Mouse (Mus musculus) heart, postnatal 0 days (tissue): ENCODE measurements at regions not wholly inside any gene's neighbourhood (a gene's known extent, or its start where the extent isn't known, plus 50 kb on each side); places are given as distances from the start of the nearest gene placed in this dataset.

Source experiments
- ATAC-seq: fragments of 200-750 bp; cut with Nextera tagmentation; 2 replicates; pipeline ENCODE4 v1.8.0; 2017; ENCODE audit warnings: low read depth, moderate number of reproducible peaks, moderate library complexity; ENCODE audit not compliant: insufficient read depth
- DNase-seq: peaks from one replicate; pipeline ENCODE4 v3.0.0-alpha.2; 2016; ENCODE audit warnings: low spot score
- H3K27ac ChIP-seq: fragments of 300-500 bp; sonication (generic); 2 replicates; pipeline ENCODE4 v1.5.1; 2014; ENCODE audit warnings: low read depth, mild to moderate bottlenecking
- H3K27me3 ChIP-seq: fragments of 300-500 bp; sonication (generic); 2 replicates; pipeline ENCODE4 v1.6.1; 2014; ENCODE audit warnings: low read length, mixed read lengths; ENCODE audit not compliant: control insufficient read depth, insufficient read depth
- H3K36me3 ChIP-seq: fragments of 300-500 bp; sonication (generic); replicated peaks from 2 replicates; pipeline ENCODE4 v1.6.1; 2014; ENCODE audit warnings: low read length, mixed read lengths; ENCODE audit not compliant: control insufficient read depth, insufficient read depth
- H3K4me1 ChIP-seq: fragments of 300-500 bp; sonication (generic); 2 replicates; pipeline ENCODE4 v1.6.1; 2014; ENCODE audit warnings: antibody characterized with exemption; ENCODE audit not compliant: control insufficient read depth, insufficient read depth
- H3K4me2 ChIP-seq: fragments of 300-500 bp; sonication (generic); 2 replicates; pipeline ENCODE4 v1.6.1; 2014; ENCODE audit warnings: low read depth, mild to moderate bottlenecking, low read length, moderate library complexity
- H3K4me3 ChIP-seq: fragments of 300-500 bp; sonication (generic); 2 replicates; pipeline ENCODE4 v1.5.1; 2014; ENCODE audit warnings: low read depth, low read length
- H3K9ac ChIP-seq: fragments of 300-500 bp; sonication (generic); replicated peaks from 2 replicates; pipeline ENCODE4 v1.6.1; 2014; ENCODE audit warnings: low read depth, low read length, mixed read lengths
- H3K9me3 ChIP-seq: fragments of 300-500 bp; sonication (generic); replicated peaks from 2 replicates; pipeline ENCODE4 v1.6.1; 2016; ENCODE audit warnings: low read length; ENCODE audit not compliant: control insufficient read depth
- CTCF ChIP-seq: IDR thresholded peaks from 2 replicates; pipeline ENCODE4 v1.5.1; 2016; ENCODE audit warnings: antibody characterized with exemption, control low read depth, low read depth
- EP300 ChIP-seq: IDR thresholded peaks from 2 replicates; pipeline ENCODE4 v1.6.1; 2016; ENCODE audit warnings: antibody characterized with exemption, low read depth
- WGBS: fragments of 180-500 bp; shearing (Covaris S2); extraction: QIAGEN DNeasy Blood & Tissue Kit; methylation state at CpG from one replicate; pipeline ENCODE4 v1.1.7; 2014; 5-methylcytosine and 5-hydroxymethylcytosine counted together

DNA sequence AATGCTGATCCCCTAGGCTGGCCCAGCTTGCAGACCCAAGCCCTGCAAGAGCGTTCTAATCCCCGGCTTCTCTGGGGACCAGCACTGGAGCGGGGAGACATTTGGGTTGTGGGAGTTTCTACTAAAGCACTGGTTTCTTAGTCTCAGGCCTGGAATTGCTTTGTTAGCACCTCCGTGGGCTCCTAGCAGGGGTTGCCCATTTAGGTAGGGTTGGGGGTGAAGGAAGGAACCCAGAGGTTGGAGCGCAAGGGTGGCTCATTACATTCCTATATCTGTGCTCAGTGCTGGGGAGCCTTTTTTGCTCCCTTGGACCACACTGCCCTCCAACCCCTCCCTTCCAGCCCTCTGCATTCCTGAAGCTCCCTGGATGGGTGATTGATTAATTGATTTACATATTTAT lies 179.1 kb upstream of the 4931429L15Rik start:
- H3K36me3 ChIP-seq = no peaks in the 10 kb centered on the region
- 51% methylated on average over 5 of the region's 5 CpGs for WGBS
- no peak overlapping the region for H3K27ac ChIP-seq
- 0 out of 2 replicates have a peak, but pooled peaks cover 10% of the 10 kb centered on the region for H3K27me3 ChIP-seq
- no peak for ATAC-seq
- no peak overlapping the region for H3K4me2 ChIP-seq
- DNase-seq = no peak
- H3K4me1 ChIP-seq = no peaks in the 10 kb centered on the region
- H3K9me3 ChIP-seq = no peaks in the 10 kb centered on the region
- TF ChIP-seq CTCF = no peak
- TF ChIP-seq EP300 = no peak
- H3K4me3 ChIP-seq = no peak overlapping the region
- H3K9ac ChIP-seq = no peak overlapping the region

GRCm38 (mm10) chr9:46495276-46495675 lies 175.5 kb upstream of the 4931429L15Rik start:
- Histone ChIP-seq H3K27ac (no peak overlapping the region), H3K9ac (no peak overlapping the region), H3K9me3 (no peaks in the 10 kb centered on the region), H3K4me1 (no peaks in the 10 kb centered on the region), H3K27me3 (0 out of 2 replicates have a peak, but pooled peaks cover under 1% of the 10 kb centered on the region), H3K4me3 (no peak overlapping the region), H3K36me3 (no peaks in the 10 kb centered on the region), H3K4me2 (no peak overlapping the region)
- ATAC-seq (no peak), DNase-seq (no peak)
- WGBS = 56% methylated on average over 6 of the region's 6 CpGs
- TF ChIP-seq CTCF = no peak
- TF ChIP-seq EP300 = no peak

GRCm38 (mm10) chr9:46482859-46483443 lies 163.2 kb upstream of the 4931429L15Rik start:
- no peak for ATAC-seq
- no peaks in the 10 kb centered on the region for H3K36me3 ChIP-seq
- no peaks in the 10 kb centered on the region for H3K27me3 ChIP-seq
- no peak for DNase-seq
- H3K27ac ChIP-seq = no peak overlapping the region
- no peak overlapping the region for H3K9ac ChIP-seq
- no peak for TF ChIP-seq EP300
- TF ChIP-seq CTCF = no peak
- no peak overlapping the region for H3K4me2 ChIP-seq
- H3K9me3 ChIP-seq = no peaks in the 10 kb centered on the region
- no peaks in the 10 kb centered on the region for H3K4me1 ChIP-seq
- H3K4me3 ChIP-seq = no peak overlapping the region
- WGBS = 75% methylated on average over 5 of the region's 5 CpGs

GRCm38 (mm10) chr9:46482034-46482858 lies 162.5 kb upstream of the 4931429L15Rik start:
- ATAC-seq (no peak), DNase-seq (no peak)
- Histone ChIP-seq H3K9ac (no peak overlapping the region), H3K27me3 (no peaks in the 10 kb centered on the region), H3K4me3 (no peak overlapping the region), H3K27ac (no peak overlapping the region), H3K4me1 (no peaks in the 10 kb centered on the region), H3K9me3 (no peaks in the 10 kb centered on the region), H3K4me2 (no peak overlapping the region), H3K36me3 (no peaks in the 10 kb centered on the region)
- TF ChIP-seq CTCF (no peak), EP300 (no peak)
- 62% methylated on average over 12 of the region's 12 CpGs for WGBS

DNA sequence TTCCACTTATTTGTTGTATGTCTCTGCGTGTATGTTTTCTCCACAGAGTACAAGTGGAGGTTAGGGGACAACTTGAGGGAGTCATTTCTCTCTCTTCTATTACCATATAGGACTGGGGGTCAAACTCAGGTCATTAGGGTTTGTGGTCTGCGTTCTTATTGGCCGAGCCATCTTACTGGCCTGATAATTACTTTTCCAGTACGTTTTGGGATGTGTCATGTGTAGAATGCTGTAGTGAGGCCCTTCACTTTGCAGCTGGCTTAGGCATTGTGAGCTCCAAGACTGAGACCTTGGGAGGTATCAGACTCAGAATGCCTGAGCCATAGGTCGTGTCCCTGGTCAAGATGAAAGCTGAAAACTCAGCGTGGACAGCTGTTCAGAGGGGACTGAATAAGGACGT lies 161.7 kb upstream of the 4931429L15Rik start:
- Histone ChIP-seq H3K4me3 (no peak overlapping the region), H3K9ac (no peak overlapping the region), H3K36me3 (no peaks in the 10 kb centered on the region), H3K9me3 (no peaks in the 10 kb centered on the region), H3K4me1 (no peaks in the 10 kb centered on the region), H3K27ac (no peak overlapping the region), H3K27me3 (no peaks in the 10 kb centered on the region), H3K4me2 (no peak overlapping the region)
- DNase-seq = no peak
- no peak for ATAC-seq
- TF ChIP-seq EP300 (no peak), CTCF (no peak)
- 60% methylated on average over 7 of the region's 7 CpGs for WGBS
